Mouse (Mus musculus): Measurements from ENCODE around the gene Ten1. TPM values are rescaled to one million over a fixed set of nuclear protein-coding genes. Genes with fewer than 3 reads are reported as not detected.

Ten1 gene
- total RNA-seq, 2 experiments from 2014 or later: 41.5 to 44.0 TPM

DNA sequence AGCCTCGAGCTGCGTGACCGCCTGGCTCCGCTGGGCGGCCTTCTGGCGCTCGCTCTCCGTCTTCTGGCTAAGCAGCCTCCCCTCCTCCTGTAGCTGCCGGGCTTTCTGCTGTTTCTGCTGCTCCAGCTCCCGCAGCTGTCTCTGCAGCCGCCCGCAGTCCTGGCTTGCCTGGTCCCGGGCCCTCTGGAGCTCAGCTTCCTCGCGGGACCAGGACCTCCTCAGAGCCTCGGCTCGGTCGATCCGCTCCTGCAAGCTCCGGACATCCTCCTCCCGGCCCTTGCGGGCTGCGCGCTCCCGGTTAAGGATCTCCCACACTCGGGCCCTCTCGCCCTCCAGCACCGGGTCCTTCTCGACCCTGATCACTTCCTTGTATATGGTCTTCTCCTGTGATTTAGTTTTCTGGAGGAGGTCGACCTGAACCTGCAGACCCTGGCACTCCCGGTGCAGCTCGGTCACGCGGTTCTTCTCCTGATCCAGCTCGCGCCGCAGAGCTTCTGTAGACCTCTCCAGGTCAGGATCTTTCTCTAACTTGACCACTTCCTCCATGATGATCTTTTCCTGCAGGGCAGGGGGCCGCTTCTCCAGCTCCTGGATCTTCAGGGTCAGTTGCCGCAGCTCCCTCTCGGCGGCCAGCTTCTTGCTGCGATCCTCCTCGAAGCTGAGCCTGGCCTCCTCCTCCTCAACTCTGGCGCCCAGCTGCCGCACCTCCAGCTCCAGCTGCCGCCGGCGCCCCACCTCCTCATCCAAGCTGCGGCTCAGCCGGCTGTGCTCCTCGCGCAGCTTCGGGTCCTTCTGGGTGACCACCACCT is 23.5 kb downstream of the Ten1 start:
- no peak for DNase-seq (ENCODE audit: low spot score in 2 of 2)

DNA sequence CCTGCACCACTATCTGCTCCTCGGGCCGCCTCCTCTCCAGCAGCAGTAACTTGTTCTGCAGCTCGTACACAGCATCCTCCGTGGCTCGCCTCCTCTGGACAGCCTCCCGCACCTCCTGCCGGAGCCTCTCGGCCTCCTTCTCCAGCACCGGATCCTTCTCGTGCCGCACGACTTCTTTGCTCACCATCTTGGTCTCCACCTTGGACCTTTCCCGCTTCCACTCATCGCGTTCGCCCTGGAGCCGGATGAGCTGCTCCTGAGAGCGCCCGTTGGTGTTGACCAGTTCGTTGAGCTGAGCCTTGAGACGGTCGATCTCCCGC is 24.0 kb downstream of the Ten1 start:
- no peak for DNase-seq (ENCODE audit: low spot score in 2 of 2)
- intact Hi-C loops (cut with DNase I): loop anchor here (10.0 kb wide), 1 partner anchor 242 kb away; the partner anchor contains the start of gene Qrich2

More for the DNA sequence above, 23.5 kb downstream of the Ten1 start:
- intact Hi-C loops (cut with DNase I): loop anchor here (10.0 kb wide), 1 partner anchor 243 kb away; the partner anchor contains the start of gene Qrich2

DNA sequence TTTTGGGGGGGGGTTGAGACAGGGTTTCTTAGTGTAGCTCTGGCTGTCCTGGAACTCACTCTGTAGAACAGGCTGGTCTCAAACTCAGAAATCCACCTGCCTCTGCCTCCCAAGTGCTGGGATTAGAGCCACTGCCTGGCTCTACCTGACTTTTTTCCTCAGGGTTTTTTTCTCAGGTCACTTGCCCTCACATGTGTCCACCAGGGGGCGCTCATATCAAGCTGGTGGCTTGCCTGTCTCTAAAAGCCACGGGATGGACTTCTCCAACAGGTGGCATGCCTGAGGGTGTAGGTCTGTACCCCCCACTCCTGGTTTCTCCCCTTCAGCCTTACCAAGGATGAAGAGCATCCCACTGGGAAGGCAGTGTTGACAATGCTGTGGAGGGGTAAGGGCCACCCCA is 27.8 kb downstream of the Ten1 start:
- DNase-seq (ENCODE audit: low spot score in 2 of 2): peak; percentile 64 to 76
- intact Hi-C loops (cut with DNase I): loop anchor here (1.0 to 10.0 kb wide), 2 partner anchors 68 to 238 kb away; partner anchors contain the start of gene Qrich2

DNA sequence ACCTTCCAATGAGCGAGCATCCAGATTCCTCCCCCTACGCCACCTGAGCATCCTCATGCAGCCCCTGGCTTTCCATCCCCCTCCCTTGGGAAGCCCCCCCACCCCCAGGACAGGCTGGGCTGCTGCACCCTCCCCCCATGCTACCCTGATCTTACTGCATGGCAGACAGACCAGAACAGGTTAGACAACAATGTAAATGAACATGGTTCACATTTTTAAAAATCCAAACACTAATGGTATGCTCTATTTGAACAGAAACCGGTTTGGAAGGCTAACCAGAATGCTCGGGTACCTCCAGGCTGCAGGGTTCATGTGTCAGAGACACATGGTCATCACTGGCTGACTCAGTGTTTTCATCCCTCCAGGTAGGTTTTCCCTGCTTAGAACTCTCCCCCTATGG is 30.0 kb downstream of the Ten1 start:
- DNase-seq (ENCODE audit: low spot score in 2 of 2): no peak
- intact Hi-C loops (cut with DNase I): loop anchor here (10.0 kb wide), 1 partner anchor 236 kb away; the partner anchor contains the start of gene Qrich2

DNA sequence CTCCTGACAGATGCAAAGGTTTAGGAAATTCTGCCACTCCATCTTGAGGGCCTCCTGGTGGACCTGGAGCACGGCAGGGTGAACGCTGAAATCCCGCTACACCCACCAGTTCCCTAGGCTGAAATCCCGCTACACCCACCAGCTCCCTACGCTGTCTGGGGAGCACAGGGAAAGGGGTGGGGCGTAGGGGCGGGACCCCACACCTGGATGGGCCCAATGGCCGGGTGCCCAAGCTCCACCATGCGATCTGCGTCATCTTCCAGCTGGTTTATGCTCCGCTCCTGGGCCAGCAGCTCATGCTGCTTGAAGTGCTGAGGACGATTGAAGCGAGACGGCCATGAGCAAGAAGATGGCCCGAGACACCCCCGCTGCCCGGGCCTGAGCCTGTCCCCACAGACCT is 33.8 kb downstream of the Ten1 start:
- intact Hi-C loops (cut with DNase I): no loop called here
- no peak for DNase-seq (ENCODE audit: low spot score in 2 of 2)

DNA sequence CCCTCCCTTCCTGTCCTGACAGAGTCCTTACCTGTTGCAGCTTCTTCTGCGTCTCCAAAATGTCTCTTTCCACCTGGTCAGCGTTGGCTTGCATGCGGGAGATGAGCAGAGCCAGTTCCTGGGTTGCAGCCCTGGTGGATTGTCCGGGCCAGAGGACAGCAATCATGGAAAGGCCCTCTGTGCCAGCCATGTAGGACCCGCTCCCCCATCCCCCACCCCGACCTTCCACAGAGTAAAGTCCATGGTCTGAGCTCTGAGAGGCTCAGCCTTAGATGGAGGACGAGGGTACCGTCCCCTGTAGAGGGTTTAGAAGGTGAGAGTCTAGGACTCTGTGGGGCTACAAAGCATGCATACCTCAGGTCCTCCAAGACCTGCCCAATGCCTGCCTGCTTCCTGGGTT is 36.2 kb downstream of the Ten1 start:
- intact Hi-C loops (cut with DNase I): no loop called here

DNA sequence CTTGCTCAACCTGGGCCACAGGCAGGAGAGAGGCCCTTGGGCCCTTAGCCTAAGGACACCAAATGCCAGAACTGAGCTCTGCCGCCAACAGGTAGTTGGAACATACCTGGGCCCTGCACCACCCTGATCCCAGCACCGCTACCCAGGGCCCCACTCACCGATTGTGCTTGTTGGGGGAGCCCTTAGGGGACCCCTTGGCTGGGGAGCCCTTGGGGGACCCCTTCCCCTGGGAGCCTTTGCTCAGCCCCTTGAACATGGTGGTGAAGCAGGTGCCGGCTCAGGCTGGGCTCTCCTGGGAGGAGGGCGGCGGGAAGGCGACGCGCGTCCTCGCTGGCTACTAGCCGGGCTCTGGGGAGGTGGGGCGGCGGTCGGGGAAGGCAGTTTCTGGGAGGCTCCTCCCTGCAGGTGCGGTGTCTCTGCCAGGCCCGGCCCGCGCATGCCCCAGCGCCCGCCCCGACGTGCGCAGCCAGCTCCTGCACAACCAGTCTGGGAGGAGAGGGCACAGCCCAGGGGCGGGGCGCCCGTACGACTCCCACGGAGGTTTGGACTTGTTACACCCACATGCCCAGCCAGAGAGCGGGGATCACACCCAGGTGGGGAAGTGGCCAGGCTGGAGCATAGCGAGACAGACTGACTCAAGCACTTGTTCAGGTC is 39.2 kb downstream of the Ten1 start, which contains the start of gene Evpl:
TSS of gene Evpl (minus strand) at position 336 of the 654 bp plus-strand sequence.
- no peak for DNase-seq (ENCODE audit: low spot score in 2 of 2)
- intact Hi-C loops (cut with DNase I): no loop called here

More for the DNA sequence above, 36.2 kb downstream of the Ten1 start:
- DNase-seq (ENCODE audit: low spot score in 2 of 2): no peak

DNA sequence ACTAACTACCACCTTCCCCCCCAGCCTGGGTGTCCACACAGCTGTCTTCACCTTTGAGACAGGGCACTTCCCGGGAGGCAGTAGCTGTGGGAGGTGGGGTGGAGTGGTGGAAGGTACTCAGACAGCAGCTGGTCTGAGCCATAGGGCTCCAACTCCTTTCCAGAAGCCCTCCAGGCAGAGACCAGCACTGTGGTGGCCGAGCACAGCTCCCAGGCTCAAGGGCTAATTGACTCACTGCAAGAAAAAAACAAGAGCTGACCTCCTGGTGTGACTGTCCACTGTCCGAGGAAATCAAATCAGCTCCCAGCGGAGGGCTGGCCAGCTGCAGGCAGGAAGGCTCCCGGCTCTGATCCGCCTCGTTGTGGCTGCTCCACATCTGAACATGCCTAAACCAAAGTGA is 41.1 kb downstream of the Ten1 start:
- no peak for DNase-seq (ENCODE audit: low spot score in 2 of 2)
- intact Hi-C loops (cut with DNase I): no loop called here

DNA sequence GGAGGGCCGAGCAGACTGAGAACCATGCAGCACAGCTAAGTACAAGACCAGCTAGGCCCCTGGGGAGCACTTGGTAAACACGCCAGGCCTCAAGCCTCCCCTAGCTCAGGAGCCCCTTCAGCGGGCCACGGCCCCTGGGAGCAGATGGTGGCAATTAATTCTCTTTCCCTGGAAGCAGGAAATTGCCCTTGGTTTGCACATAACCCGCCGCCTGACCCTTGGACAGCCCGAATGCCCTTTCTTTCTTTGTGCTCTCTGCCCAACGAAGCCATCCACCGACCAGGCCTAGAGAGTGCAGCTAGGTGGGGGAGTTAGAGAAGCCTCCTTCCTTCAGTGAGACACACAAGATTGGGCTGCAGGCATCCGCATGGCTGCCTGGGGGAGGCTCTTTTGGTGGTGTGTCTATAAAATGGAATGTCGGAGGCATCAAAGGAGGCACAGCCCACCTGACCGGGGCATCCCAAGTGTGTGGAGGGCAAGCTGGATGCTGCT is 43.1 kb downstream of the Ten1 start:
- DNase-seq (ENCODE audit: low spot score in 2 of 2): no peak
- intact Hi-C loops (cut with DNase I): no loop called here

DNA sequence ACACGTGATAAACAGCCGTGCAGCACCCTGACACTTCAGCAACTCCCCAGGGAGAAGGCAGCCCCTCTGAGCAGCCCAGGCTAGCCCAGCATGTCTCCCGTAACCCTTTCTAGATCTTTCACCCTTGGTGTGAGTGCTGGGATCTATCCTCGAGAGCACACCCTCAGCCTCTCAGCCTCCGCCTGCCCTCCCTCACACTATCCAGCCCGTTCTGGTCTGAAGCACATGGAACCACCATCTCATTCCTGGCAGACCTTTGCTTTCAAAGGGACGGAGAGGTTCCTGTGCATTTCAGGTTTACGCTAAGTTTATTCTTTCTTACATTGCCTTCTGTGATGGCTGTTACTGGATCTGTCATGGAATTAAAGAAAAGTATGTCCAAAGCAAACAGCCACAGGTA is 45.9 kb downstream of the Ten1 start:
- intact Hi-C loops (cut with DNase I): no loop called here
- no peak for DNase-seq (ENCODE audit: low spot score in 2 of 2)

DNA sequence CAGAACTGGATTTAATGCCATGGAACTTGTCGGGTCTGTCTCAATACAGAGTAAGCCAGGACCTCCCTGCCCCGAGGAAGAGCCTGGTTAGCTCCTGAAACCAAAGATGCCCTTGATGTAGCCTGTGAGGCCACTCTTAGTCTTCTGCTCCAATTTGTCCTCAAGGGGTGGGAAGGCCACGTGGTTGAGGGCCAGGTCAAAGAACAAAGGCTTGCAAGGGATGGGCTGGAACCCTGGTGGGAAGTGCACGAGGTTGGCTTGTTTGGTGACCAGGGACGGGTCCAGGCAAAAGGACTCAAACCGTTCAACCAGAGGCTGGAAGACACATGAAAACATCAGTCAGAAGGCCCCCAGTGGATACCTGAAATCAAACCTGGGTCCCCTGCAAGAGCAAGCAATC is 47.0 kb downstream of the Ten1 start:
- DNase-seq (ENCODE audit: low spot score in 2 of 2): no peak

DNA sequence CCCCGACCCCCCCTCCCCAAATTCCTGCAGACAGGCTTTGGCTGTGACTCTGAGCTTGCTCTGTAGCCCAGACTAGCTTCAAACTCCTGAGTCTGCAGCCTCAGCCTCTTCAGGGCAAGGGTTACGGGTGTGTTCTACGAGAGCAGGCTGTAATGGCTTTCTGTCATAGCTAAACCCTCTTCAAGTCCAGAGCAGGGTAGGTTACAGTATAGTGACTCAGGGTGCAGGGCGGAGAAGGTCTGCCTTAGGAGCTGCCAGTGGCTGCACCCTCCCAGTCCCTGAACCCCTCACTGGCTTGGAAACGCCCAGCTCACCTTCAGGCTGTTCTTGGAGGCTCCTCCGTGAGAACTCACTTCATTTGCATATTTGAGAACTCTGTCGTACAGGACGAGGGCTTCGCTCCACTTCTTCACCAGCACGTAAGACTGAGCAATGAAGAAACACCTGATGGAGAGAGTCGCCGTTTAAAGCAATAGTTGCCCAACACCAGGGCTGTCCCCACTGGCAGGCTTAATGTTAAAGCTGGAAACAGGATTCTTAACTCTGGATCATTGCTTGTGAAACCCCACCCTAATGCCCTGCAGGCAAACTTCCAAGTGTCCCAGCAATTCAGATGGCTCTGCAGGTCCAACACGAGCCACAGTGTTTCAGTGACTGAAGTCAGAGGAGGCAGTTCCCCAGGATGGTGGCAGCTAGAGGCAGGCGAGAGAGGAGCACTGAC is 49.0 kb downstream of the Ten1 start:
- DNase-seq (ENCODE audit: low spot score in 2 of 2): no peak
- intact Hi-C loops (cut with DNase I): no loop called here

More for the DNA sequence above, 47.0 kb downstream of the Ten1 start:
- intact Hi-C loops (cut with DNase I): no loop called here

DNA sequence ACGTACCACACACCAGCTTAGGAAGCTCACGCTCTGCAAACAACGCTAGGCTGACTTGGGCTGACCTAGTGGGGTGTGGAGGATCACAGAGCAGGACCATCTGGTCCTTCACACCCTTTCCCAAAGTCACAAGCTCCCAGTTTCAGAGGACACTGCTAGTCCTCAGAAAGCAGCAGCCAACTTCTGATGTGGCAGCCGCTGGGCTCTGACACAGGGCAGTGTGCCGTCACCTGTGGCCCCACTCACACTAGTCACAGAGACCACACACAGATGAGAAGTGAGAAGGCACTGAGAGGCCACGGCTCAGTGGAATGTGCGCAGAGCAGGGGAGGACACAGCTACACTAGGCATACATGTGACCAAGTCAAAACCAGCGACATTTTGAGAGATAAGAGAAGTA is 52.2 kb downstream of the Ten1 start:
- no peak for DNase-seq (ENCODE audit: low spot score in 2 of 2)
- intact Hi-C loops (cut with DNase I): no loop called here

DNA sequence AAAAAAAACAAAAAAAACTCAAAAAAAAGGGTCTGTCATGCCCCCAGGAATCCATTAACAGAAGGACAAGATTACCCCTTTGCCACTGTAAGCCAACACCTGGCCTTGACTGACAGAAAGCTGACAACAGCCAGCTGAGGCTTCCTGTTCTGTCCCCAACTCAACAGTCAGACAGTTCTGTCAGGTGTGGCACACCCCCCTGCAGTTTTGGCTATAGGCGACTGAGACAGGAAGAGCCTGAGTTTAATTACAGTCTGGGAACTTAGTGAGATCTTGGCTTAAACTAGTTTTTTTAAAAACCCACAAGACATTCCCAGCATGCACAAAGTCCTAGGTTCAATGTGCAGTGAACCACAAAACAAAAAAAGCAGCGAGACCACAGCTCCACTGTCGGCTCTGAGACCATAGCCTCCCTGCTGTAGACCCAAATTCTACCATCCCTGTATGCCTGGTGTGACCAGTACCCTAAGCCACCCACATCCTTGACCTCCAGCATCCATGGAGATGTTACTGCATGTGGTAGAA is 54.5 kb downstream of the Ten1 start:
- DNase-seq (ENCODE audit: low spot score in 2 of 2): no peak
- intact Hi-C loops (cut with DNase I): no loop called here

DNA sequence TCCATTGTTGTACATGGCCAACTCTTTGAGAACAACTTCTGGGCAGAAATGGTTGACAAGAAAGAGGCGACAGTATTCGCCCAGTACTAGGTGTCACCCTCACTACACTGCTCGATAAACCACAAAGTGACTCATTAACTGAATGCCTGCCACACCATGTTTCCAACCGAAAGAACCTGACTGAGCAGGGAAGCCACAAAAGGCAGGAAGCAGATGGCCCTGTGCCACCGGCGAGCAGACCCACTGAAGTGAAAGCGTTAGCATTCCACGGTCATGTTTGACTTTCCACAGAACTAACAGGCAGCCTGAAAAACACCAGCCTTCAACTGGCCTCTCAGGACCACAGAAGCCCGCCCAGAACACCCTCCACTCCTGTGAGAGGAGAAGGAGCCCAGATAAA is 56.0 kb downstream of the Ten1 start:
- no peak for DNase-seq (ENCODE audit: low spot score in 2 of 2)
- intact Hi-C loops (cut with DNase I): no loop called here

DNA sequence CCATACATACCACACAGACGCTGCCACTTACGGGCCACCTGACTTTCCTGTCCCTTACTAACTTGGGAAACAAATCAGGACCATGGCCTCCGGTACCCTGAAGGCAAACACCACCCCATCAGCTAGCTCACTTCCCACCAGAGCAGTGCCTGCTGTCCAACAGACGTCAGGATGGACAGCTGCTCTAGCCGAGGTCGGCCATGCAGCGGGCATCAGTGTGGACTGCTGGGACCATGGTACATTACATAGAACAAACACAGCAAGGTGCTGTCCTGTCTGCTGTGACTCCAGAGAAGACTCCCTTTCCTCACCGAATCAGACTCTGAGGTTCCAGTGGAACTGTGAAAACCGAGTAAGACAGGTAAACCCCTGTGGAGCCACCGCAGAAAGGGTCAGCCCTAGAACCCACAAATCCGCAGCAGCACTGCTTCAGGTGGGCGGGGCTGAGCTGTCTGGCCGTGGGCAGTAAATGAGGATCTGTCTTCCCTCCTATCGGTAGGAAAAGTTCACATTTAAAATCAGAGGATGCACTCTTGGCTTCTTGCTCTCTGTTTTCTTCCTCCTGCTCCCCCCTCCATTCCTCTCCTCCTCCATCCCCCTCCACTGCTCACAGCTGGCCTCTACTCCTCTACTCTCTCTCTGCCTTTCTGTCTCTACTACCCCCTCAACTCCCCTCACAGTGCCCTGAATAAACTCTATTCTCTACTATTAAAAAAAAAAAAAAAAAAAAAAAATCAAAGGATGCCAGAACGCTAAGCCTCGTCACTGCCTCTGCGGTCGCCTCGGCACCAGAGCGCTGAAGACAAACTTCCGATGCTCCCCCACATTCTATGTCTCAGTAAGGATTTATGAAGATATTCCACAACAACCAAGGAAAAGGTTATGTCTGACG is 56.7 kb downstream of the Ten1 start:
- DNase-seq (ENCODE audit: low spot score in 2 of 2): no peak
- intact Hi-C loops (cut with DNase I): no loop called here

DNA sequence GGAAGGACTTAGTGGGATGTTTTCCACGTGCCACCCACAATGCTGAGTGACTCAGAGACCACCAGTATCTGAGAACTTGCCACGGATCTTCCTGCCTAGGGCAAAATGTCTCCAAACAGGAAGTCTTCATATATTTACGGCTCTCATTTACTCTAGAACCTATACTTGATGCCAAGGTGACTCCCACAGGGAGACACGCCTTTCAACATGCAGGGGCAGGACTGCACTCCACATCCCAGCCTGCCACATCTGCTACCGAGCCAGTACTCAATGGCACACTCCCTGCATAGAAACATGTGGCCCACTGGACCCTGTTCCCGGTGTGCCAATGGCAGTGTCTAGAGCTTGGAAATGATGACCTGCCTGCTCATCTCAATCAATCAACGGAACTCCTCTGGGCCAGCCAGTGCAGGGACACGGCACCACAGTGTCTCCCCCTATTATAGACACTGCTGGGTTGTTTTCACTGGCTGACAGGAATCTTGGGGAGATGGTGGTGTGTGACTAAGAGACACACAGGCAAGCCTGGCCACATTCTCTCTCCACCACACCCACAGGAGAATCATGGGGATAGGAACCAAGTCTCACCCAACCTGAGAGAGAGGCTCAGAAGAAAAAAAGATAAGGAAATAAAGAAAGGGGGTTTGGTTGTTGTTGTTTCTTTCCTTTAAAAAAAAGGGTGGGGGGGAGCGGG is 57.5 kb downstream of the Ten1 start:
- DNase-seq (ENCODE audit: low spot score in 2 of 2): peak in 1 of 2 experiments; percentile 21
- intact Hi-C loops (cut with DNase I): no loop called here

DNA sequence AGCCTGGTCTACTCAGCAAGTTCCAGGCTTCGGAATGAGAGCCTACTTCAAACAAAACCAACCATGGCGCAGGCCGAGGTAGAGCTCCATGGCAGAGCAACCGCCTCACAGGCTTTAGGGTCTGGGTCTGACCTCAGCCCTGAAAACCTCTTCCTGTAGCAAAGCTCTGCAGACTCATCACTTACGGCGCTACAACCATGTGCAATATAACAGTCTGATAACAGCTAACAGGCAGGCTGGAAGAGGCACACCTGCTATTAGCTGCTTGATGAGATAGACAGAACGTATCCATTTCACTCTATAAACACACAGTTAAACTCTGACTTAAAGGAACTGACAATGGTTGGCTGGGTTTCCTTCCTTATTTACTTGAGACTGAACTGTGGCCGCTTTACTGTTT is 60.8 kb downstream of the Ten1 start:
- intact Hi-C loops (cut with DNase I): no loop called here
- no peak for DNase-seq (ENCODE audit: low spot score in 2 of 2)

All from left cerebral cortex, postnatal 14 days (tissue).